Mouse (Mus musculus) forebrain, postnatal 0 days (tissue): ENCODE data around the gene Hddc3. TPM values are rescaled to one million over a fixed set of nuclear protein-coding genes. Genes with fewer than 3 reads are reported as not detected.

Experiments
- ATAC-seq: fragments of 200-750 bp; cut with Nextera tagmentation; 2 replicates; pipeline ENCODE4 v1.8.0; 2017; ENCODE audit warnings: mild to moderate bottlenecking, moderate library complexity
- DNase-seq: peaks from one replicate; pipeline ENCODE4 v3.0.0-alpha.2; 2015
- H3K27ac ChIP-seq: fragments of 300-500 bp; sonication (generic); 2 replicates; pipeline ENCODE4 v1.5.1; 2014; ENCODE audit warnings: low read depth, mild to moderate bottlenecking, antibody characterized with exemption, low read length, moderate library complexity, mixed read lengths
- H3K27me3 ChIP-seq: fragments of 300-500 bp; sonication (generic); 2 replicates; pipeline ENCODE4 v1.6.1; 2014; ENCODE audit warnings: mild to moderate bottlenecking, low read length, mixed read lengths; ENCODE audit not compliant: insufficient read depth
- H3K36me3 ChIP-seq: fragments of 300-500 bp; sonication (generic); 2 replicates; pipeline ENCODE4 v1.6.1; 2014; ENCODE audit warnings: mild to moderate bottlenecking, moderate library complexity; ENCODE audit not compliant: insufficient read depth
- H3K4me1 ChIP-seq: fragments of 300-500 bp; sonication (generic); 2 replicates; pipeline ENCODE4 v1.6.1; 2014; ENCODE audit warnings: antibody characterized with exemption; ENCODE audit not compliant: insufficient read depth
- H3K4me2 ChIP-seq: fragments of 300-500 bp; sonication (generic); 2 replicates; pipeline ENCODE4 v1.6.1; 2014; ENCODE audit warnings: low read depth, mild to moderate bottlenecking, moderate library complexity
- H3K4me3 ChIP-seq: fragments of 300-500 bp; sonication (generic); 2 replicates; pipeline ENCODE4 v1.5.1; 2014; ENCODE audit warnings: low read depth, low read length, mixed read lengths
- H3K9ac ChIP-seq: fragments of 300-500 bp; sonication (generic); 2 replicates; pipeline ENCODE4 v1.6.1; 2014; ENCODE audit warnings: mild to moderate bottlenecking
- H3K9me3 ChIP-seq: fragments of 300-500 bp; sonication (generic); 2 replicates; pipeline ENCODE4 v1.6.1; 2016; ENCODE audit warnings: low read length
- CTCF ChIP-seq: sonication (generic); IDR thresholded peaks from 2 replicates; pipeline ENCODE4 v1.5.1; 2016; ENCODE audit warnings: antibody characterized with exemption, control low read depth, low read depth
- WGBS: fragments of 180-500 bp; shearing (Covaris S2); extraction: QIAGEN DNeasy Blood & Tissue Kit; methylation state at CpG from one replicate; pipeline ENCODE4 v1.1.7; 2014; 5-methylcytosine and 5-hydroxymethylcytosine counted together
- polyA plus RNA-seq: library from polyadenylated mRNA; unstranded; fragments of >200 nt; fragmentation: Nextera tagmentation; extraction: Ambion mirVana; gene quantifications from 2 replicates; pipeline ENCODE4 v1.2.1, GENCODE M21; 2015
- total RNA-seq: library from RNA; depleted of rRNA; stranded (reverse); fragments of >200 nt; gene quantifications from 2 replicates; pipeline ENCODE4 v1.2.3, GENCODE M21; 2014

Hddc3 gene
- total and polyA plus RNA-seq, 2 experiments from 2014 or later: 14.6 to 44.4 TPM

GRCm38 (mm10) chr7:80301522-80301921 is 41.4 kb upstream of the Hddc3 start:
- WGBS: 88% methylated on average over 2 of the region's 2 CpGs
- Histone ChIP-seq H3K36me3 (no peaks in the 10 kb centered on the region), H3K27me3 (no peaks in the 10 kb centered on the region), H3K27ac (no peak overlapping the region), H3K9ac (no peak overlapping the region), H3K4me3 (no peak overlapping the region), H3K4me2 (no peak overlapping the region), H3K9me3 (no peaks in the 10 kb centered on the region), H3K4me1 (no peaks in the 10 kb centered on the region)
- no peak for ATAC-seq
- no peak for TF ChIP-seq CTCF
- DNase-seq: no peak

- Histone ChIP-seq H3K9ac (no peak overlapping the region), H3K27me3 (no peaks in the 10 kb centered on the region), H3K27ac (no peak overlapping the region), H3K4me3 (no peak overlapping the region), H3K9me3 (no peaks in the 10 kb centered on the region), H3K4me2 (no peak overlapping the region), H3K36me3 (no peaks in the 10 kb centered on the region), H3K4me1 (no peaks in the 10 kb centered on the region)
- TF ChIP-seq CTCF: no peak
- no peak for ATAC-seq
- DNase-seq: no peak
- 72% methylated on average over 3 of the region's 3 CpGs for WGBS
Observed at GRCm38 (mm10) chr7:80307766-80308165, 35.1 kb upstream of the Hddc3 start.

- 67% methylated on average over 7 of the region's 7 CpGs for WGBS
- no peaks in the 10 kb centered on the region for H3K4me1 ChIP-seq
Observed at GRCm38 (mm10) chr7:80310771-80311170, 32.1 kb upstream of the Hddc3 start.

GRCm38 (mm10) chr7:80315733-80316132 is 27.2 kb upstream of the Hddc3 start:
- no peak overlapping the region for H3K4me3 ChIP-seq
- no peaks in the 10 kb centered on the region for H3K4me1 ChIP-seq
- TF ChIP-seq CTCF: no peak
- H3K27ac ChIP-seq: no peak overlapping the region
- no peak overlapping the region for H3K9ac ChIP-seq
- peaks cover 19% of the 10 kb centered on the region; the same call in 1 of the 2 replicates for H3K36me3 ChIP-seq
- WGBS: 80% methylated on average over 2 of the region's 2 CpGs
- no peaks in the 10 kb centered on the region for H3K27me3 ChIP-seq
- no peaks in the 10 kb centered on the region for H3K9me3 ChIP-seq
- no peak for DNase-seq
- H3K4me2 ChIP-seq: no peak overlapping the region
- no peak for ATAC-seq

More at GRCm38 (mm10) chr7:80310771-80311170, 32.1 kb upstream of the Hddc3 start:
- Histone ChIP-seq H3K9me3 (no peaks in the 10 kb centered on the region), H3K4me2 (no peak overlapping the region), H3K9ac (no peak overlapping the region), H3K36me3 (peaks cover 13% of the 10 kb centered on the region; the same call in 1 of the 2 replicates), H3K27me3 (no peaks in the 10 kb centered on the region), H3K27ac (no peak overlapping the region), H3K4me3 (no peak overlapping the region)
- DNase-seq (no peak), ATAC-seq (no peak)
- no peak for TF ChIP-seq CTCF

GRCm38 (mm10) chr7:80317439-80318115 is 25.3 kb upstream of the Hddc3 start:
- no peak for DNase-seq
- no peak for TF ChIP-seq CTCF
- 58% methylated on average over 1 of the region's 1 CpGs for WGBS
- Histone ChIP-seq H3K4me1 (peaks cover 3% of the 10 kb centered on the region; the same call in 1 of the 2 replicates), H3K27ac (no peak overlapping the region), H3K9ac (no peak overlapping the region), H3K36me3 (peaks cover 19% of the 10 kb centered on the region; the same call in 1 of the 2 replicates), H3K27me3 (no peaks in the 10 kb centered on the region), H3K4me2 (no peak overlapping the region), H3K4me3 (no peak overlapping the region), H3K9me3 (no peaks in the 10 kb centered on the region)
- ATAC-seq: no peak

- peaks cover 12% of the 10 kb centered on the region for H3K4me1 ChIP-seq
- no peak overlapping the region for H3K9ac ChIP-seq
- DNase-seq (no peak), ATAC-seq (no peak)
- TF ChIP-seq CTCF: no peak
- H3K27me3 ChIP-seq: no peaks in the 10 kb centered on the region
- WGBS: 91% methylated on average over 4 of the region's 4 CpGs
- H3K27ac ChIP-seq: no peak overlapping the region
- H3K9me3 ChIP-seq: no peaks in the 10 kb centered on the region
- no peak overlapping the region for H3K4me3 ChIP-seq
- H3K4me2 ChIP-seq: no peak overlapping the region
- peaks cover 18% of the 10 kb centered on the region; the same call in 1 of the 2 replicates for H3K36me3 ChIP-seq
Observed at GRCm38 (mm10) chr7:80318670-80319069, 24.2 kb upstream of the Hddc3 start.

GRCm38 (mm10) chr7:80319846-80320496 is 22.9 kb upstream of the Hddc3 start:
- Histone ChIP-seq H3K4me2 (no peak overlapping the region), H3K4me3 (no peak overlapping the region), H3K9ac (no peak overlapping the region), H3K4me1 (peaks cover 12% of the 10 kb centered on the region), H3K9me3 (no peaks in the 10 kb centered on the region), H3K36me3 (peaks cover 10% of the 10 kb centered on the region; the same call in 1 of the 2 replicates), H3K27me3 (no peaks in the 10 kb centered on the region), H3K27ac (no peak overlapping the region)
- no peak for TF ChIP-seq CTCF
- no peak for ATAC-seq
- WGBS: 84% methylated on average over 19 of the region's 19 CpGs
- no peak for DNase-seq
